Mouse (Mus musculus) midbrain, embryonic 11.5 days (tissue): ENCODE results near the gene R3hdml. TPM values are rescaled to one million over a fixed set of nuclear protein-coding genes. Genes with fewer than 3 reads are reported as not detected.

Source experiments
- ATAC-seq: fragments of 200-750 bp; cut with Nextera tagmentation; 2 replicates; pipeline ENCODE4 v1.8.0; 2017; ENCODE audit warnings: moderate TSS enrichment, moderate library complexity; ENCODE audit not compliant: low FRiP score
- DNase-seq: peaks from one replicate; pipeline ENCODE4 v3.0.0; 2015; ENCODE audit warnings: low spot score; ENCODE audit errors: missing footprints
- H3K27ac ChIP-seq: fragments of 300-500 bp; sonication (generic); 2 replicates; pipeline ENCODE4 v1.5.1; 2014; ENCODE audit warnings: low read depth, low read length
- H3K27me3 ChIP-seq: fragments of 300-500 bp; sonication (generic); 2 replicates; pipeline ENCODE4 v1.6.1; 2014; ENCODE audit warnings: mild to moderate bottlenecking, low read length, moderate library complexity, mixed read lengths; ENCODE audit not compliant: control insufficient read depth, insufficient read depth
- H3K36me3 ChIP-seq: fragments of 300-500 bp; sonication (generic); 2 replicates; pipeline ENCODE4 v1.6.1; 2014; ENCODE audit warnings: mild to moderate bottlenecking, low read length, moderate library complexity, mixed read lengths; ENCODE audit not compliant: control insufficient read depth, insufficient read depth
- H3K4me1 ChIP-seq: fragments of 300-500 bp; sonication (generic); 2 replicates; pipeline ENCODE4 v1.6.1; 2014; ENCODE audit warnings: low read length; ENCODE audit not compliant: control insufficient read depth, insufficient read depth
- H3K4me2 ChIP-seq: fragments of 300-500 bp; sonication (generic); 2 replicates; pipeline ENCODE4 v1.6.1; 2014; ENCODE audit warnings: mild to moderate bottlenecking, moderate library complexity
- H3K4me3 ChIP-seq: fragments of 300-500 bp; sonication (generic); 2 replicates; pipeline ENCODE4 v1.5.1; 2014; ENCODE audit warnings: low read depth, low read length
- H3K9ac ChIP-seq: fragments of 300-500 bp; sonication (generic); 2 replicates; pipeline ENCODE4 v1.6.1; 2014; ENCODE audit warnings: low read length
- H3K9me3 ChIP-seq: fragments of 300-500 bp; sonication (generic); 2 replicates; pipeline ENCODE4 v1.6.1; 2016; ENCODE audit warnings: low read length; ENCODE audit not compliant: control insufficient read depth
- WGBS: fragments of 180-500 bp; shearing (Covaris S2); extraction: QIAGEN DNeasy Blood & Tissue Kit; methylation state at CpG from one replicate; pipeline ENCODE4 v1.1.7; 2014; 5-methylcytosine and 5-hydroxymethylcytosine counted together
- polyA plus RNA-seq: library from polyadenylated mRNA; unstranded; fragments of >200 nt; fragmentation: Nextera tagmentation; extraction: Ambion mirVana; gene quantifications from 2 replicates; pipeline ENCODE4 v1.2.1, GENCODE M21; 2014

R3hdml gene
- polyA plus RNA-seq, 1 experiment from 2014 or later: not detected

DNA sequence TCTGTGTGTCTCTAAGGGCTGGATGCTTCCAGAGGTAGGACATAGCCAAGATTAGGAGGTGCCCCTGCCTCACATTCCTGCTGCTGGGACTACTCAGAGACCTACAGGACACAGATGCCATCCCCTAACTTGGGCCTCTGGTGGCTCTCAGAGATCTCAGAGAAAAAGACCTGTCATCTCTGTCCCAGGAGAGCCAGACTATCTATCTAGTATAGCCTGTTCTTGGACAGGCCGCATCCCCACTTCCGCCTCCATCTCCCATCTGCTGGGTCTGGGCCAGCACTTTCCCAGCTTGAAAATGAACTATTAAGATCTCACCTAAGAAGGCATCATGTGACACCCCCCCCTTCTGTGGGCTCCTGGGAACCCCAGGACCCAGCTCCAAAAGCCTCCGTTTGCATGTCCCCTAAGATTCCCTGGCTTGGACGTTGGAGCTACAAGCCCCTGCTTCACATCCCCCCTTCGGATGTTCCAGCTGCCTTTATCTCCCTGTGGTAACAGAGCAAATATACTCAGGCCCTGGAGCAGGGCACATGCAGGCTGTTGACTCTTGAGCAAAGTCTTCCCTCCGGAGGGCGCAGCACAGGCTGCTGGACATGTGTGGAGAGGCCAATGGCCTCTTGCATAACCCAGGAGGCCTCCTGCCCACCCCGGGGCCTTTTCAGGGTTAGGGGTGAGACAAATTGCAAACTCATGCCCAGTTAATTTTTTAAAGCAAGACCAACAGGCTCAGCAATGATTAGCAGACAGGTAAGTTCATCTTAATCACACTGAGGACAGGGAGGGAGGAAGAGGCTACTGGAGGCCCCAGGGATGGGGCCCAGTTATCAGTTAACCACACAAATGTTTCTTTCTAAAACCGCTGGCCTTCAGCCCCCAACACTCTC is 48.4 kb downstream of the R3hdml start:
- DNase-seq: no peak
- H3K27ac ChIP-seq: no peak overlapping the region
- H3K9me3 ChIP-seq: no peaks in the 10 kb centered on the region
- peaks cover 3% of the 10 kb centered on the region; the same call in 1 of the 2 replicates for H3K4me1 ChIP-seq
- H3K27me3 ChIP-seq: no peaks in the 10 kb centered on the region
- no peak overlapping the region for H3K9ac ChIP-seq
- no peak overlapping the region for H3K4me2 ChIP-seq
- ATAC-seq: no peak
- no peaks in the 10 kb centered on the region for H3K36me3 ChIP-seq
- no peak overlapping the region for H3K4me3 ChIP-seq
- 81% methylated on average over 9 of the region's 9 CpGs for WGBS

DNA sequence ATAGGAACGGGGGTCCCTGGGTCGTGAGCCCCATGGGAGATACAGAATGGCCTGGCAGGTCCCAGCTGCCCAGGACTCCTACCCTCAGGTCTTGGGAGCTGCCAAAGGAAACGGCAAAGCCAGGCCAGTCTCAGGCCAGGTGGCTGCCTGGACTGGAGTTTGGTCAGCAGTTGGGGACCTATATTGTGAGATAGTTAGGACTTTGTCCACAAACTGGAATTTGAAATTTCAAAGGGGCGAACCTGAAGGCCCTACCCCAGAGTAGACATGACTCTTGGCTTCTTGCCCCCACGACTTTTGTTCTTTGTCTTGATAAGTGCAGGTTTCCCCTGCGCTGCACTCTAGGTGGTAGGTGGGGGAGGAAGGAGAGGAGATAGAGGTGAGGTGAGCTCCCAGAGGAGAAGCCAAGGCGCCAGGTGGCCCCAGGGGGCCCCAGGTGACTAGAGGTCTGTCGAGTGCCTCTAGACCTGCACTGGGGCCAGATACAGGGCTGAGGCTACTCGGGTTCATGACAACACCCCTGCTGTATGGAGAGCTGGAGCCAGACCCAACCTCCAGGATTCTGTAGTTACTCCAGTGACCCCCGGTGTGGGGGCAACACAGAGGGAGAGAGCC is 49.6 kb downstream of the R3hdml start:
- no peaks in the 10 kb centered on the region for H3K27me3 ChIP-seq
- peaks cover under 1% of the 10 kb centered on the region; the same call in 1 of the 2 replicates for H3K4me1 ChIP-seq
- no peak overlapping the region for H3K27ac ChIP-seq
- H3K36me3 ChIP-seq: no peaks in the 10 kb centered on the region
- ATAC-seq: no peak
- DNase-seq: no peak
- H3K4me2 ChIP-seq: no peak overlapping the region
- no peaks in the 10 kb centered on the region for H3K9me3 ChIP-seq
- H3K9ac ChIP-seq: no peak overlapping the region
- 79% methylated on average over 10 of the region's 10 CpGs for WGBS
- H3K4me3 ChIP-seq: no peak overlapping the region

DNA sequence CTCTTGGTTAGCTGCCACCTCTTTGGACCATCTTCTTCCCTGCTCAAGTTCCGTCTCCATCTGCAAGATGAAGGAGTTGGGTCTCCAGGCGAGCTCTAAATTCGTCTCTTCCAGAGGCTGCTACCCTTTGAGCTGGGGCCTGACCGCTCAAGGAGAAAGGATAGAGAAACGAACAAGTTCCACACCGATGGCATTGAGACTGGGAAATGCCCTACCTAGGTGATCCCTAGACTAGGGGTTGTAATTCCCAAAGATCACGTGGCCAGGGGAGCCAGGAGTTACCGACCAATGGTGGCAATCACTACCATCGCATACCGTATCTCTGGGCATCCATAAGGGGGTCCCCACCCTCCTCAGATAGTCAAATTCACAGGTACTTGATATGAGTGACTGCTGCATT is 50.6 kb downstream of the R3hdml start:
- ATAC-seq (no peak), DNase-seq (no peak)
- Histone ChIP-seq H3K4me1 (no peaks in the 10 kb centered on the region), H3K36me3 (no peaks in the 10 kb centered on the region), H3K27ac (no peak overlapping the region), H3K9me3 (no peaks in the 10 kb centered on the region), H3K9ac (no peak overlapping the region), H3K4me3 (no peak overlapping the region), H3K27me3 (no peaks in the 10 kb centered on the region), H3K4me2 (no peak overlapping the region)
- 85% methylated on average over 10 of the region's 10 CpGs for WGBS

DNA sequence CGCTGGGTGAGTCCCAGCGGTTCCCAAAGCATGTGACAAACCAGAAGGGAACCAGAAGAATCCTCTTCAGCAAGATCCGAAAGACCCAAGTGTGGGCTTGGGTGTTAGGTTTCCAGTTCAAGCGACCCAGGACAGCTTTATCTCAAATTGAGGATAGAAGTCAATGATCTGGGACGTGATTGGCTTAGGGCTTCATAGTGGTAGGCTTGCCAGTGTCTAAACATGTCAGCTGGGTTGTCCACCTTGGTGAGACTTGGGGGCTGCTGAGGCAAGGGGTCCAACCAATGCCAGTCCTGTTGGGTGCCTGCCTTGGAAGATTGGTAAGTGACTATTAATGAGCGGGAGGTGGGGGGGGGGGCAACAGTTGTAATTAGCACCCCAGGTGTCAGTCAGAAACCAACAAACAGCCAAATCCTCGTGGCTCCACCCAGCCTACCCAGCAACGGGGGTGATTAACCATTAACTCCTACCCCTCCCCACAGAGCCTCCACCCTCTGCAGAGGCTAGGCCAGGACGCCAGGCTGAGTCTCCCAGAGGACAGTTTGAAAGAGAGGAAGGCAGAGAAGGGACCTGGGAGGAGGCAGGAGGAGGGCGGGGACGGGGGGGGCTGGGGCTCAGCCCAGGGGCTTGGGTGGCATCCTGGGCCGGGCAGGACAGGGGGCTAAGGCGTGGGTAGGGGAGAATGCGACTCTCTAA is 54.7 kb downstream of the R3hdml start:
- Histone ChIP-seq H3K4me1 (no peaks in the 10 kb centered on the region), H3K4me3 (no peak overlapping the region), H3K9ac (no peak overlapping the region), H3K27me3 (no peaks in the 10 kb centered on the region), H3K4me2 (no peak overlapping the region), H3K27ac (no peak overlapping the region), H3K36me3 (no peaks in the 10 kb centered on the region), H3K9me3 (no peaks in the 10 kb centered on the region)
- WGBS: 79% methylated on average over 14 of the region's 14 CpGs
- ATAC-seq: no peak
- DNase-seq: no peak

DNA sequence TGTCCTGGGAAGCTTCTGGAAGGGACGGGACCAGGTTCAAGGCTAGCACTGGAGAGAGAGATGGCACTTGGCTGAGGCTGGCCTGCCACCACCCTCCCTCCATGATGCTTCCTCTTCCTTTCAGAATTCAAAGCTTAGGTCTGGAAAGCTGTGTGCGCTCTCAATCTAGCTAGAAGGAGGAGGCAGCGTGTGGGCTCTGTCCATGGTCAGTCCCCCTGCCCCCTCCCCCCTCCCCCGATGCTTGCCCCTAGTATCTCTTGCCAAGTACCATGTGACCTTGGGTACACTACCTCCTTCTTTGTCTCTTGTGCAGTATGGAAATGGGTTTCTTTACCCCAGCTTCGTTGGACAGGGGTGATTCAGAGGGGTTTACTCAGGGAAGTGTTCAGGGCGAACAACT is 56.7 kb downstream of the R3hdml start:
- DNase-seq (no peak), ATAC-seq (no peak)
- Histone ChIP-seq H3K9ac (no peak overlapping the region), H3K4me2 (no peak overlapping the region), H3K27me3 (no peaks in the 10 kb centered on the region), H3K36me3 (no peaks in the 10 kb centered on the region), H3K4me1 (no peaks in the 10 kb centered on the region), H3K27ac (no peak overlapping the region), H3K4me3 (no peak overlapping the region), H3K9me3 (no peaks in the 10 kb centered on the region)
- 78% methylated on average over 6 of the region's 6 CpGs for WGBS

DNA sequence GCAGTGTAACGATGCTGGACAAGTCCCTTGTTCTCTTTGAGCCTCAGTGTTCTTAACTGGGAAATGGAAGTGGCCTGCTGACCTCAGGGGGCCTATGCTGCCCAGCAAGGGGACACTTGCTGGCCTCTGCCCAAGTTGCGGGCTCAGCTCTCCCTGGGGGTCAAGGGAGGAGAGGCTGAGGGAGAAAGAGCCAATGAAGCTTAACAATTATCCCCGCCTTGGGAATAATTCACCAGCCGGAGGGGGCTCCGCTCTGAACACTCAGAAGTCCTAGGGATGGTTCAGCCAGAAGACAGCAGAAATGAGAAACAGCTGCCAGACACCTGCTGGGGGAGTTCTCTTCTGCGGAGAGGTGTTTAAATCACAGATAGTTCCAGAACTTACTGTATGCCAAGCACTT is 57.7 kb downstream of the R3hdml start:
- WGBS: 41% methylated on average over 6 of the region's 6 CpGs
- ATAC-seq: no peak

More for the DNA sequence above, 57.7 kb downstream of the R3hdml start:
- Histone ChIP-seq H3K4me2 (no peak overlapping the region), H3K9me3 (no peaks in the 10 kb centered on the region), H3K4me1 (no peaks in the 10 kb centered on the region), H3K27me3 (no peaks in the 10 kb centered on the region), H3K9ac (no peak overlapping the region), H3K27ac (no peak overlapping the region), H3K36me3 (no peaks in the 10 kb centered on the region), H3K4me3 (no peak overlapping the region)
- no peak for DNase-seq

Other genes starting within 250 kb of the R3hdml start
- 0.19 TPM in 2 replicates for gene Jph2, start 94.3 kb upstream of the R3hdml start, polyA plus RNA-seq
- gene Oser1, start 67.6 kb upstream of the R3hdml start, polyA plus RNA-seq: 89.2 and 91.9 TPM in 2 replicates
- gene Gdap1l1, start 53.8 kb upstream of the R3hdml start, polyA plus RNA-seq: 42.8 and 42.9 TPM in 2 replicates
- gene Fitm2, start 19.7 kb upstream of the R3hdml start, polyA plus RNA-seq: 9.3 and 9.6 TPM in 2 replicates
- not detected in 2 replicates for gene Hnf4a, start 14.5 kb downstream of the R3hdml start, polyA plus RNA-seq
- 39.9 and 44.5 TPM in 2 replicates for gene Ttpal, start 110.0 kb downstream of the R3hdml start, polyA plus RNA-seq
- gene Serinc3, start 152.8 kb downstream of the R3hdml start, polyA plus RNA-seq: 35.0 and 38.8 TPM in 2 replicates
- 153 and 162 TPM in 2 replicates for gene Pkig, start 166.1 kb downstream of the R3hdml start, polyA plus RNA-seq